Mouse (Mus musculus) hindbrain, embryonic 16.5 days (tissue): Measurements from ENCODE around the gene Sfpq. TPM values are rescaled to one million over a fixed set of nuclear protein-coding genes. Genes with fewer than 3 reads are reported as not detected.

Experiments
- ATAC-seq: fragments of 200-750 bp; cut with Nextera tagmentation; 2 replicates; pipeline ENCODE4 v1.8.0; 2017; ENCODE audit warnings: moderate TSS enrichment, moderate library complexity
- H3K27ac ChIP-seq: fragments of 300-500 bp; sonication (generic); 2 replicates; pipeline ENCODE4 v1.5.1; 2014; ENCODE audit warnings: low read depth, mild to moderate bottlenecking, control low read depth, low read length, moderate library complexity
- H3K27me3 ChIP-seq: fragments of 300-500 bp; sonication (generic); replicated peaks from 2 replicates; pipeline ENCODE4 v1.6.1; 2014; ENCODE audit warnings: low read length; ENCODE audit not compliant: control insufficient read depth, insufficient read depth
- H3K36me3 ChIP-seq: fragments of 300-500 bp; sonication (generic); 2 replicates; pipeline ENCODE4 v1.6.1; 2014; ENCODE audit warnings: mild to moderate bottlenecking, low read length, moderate library complexity, mixed read lengths; ENCODE audit not compliant: control insufficient read depth, insufficient read depth
- H3K4me1 ChIP-seq: fragments of 300-500 bp; sonication (generic); 2 replicates; pipeline ENCODE4 v1.6.1; 2014; ENCODE audit warnings: low read depth, low read length; ENCODE audit not compliant: control insufficient read depth, insufficient read depth
- H3K4me2 ChIP-seq: fragments of 300-500 bp; sonication (generic); 2 replicates; pipeline ENCODE4 v1.6.1; 2014; ENCODE audit warnings: mild to moderate bottlenecking, low read length, control low read depth, moderate library complexity
- H3K4me3 ChIP-seq: fragments of 300-500 bp; sonication (generic); 2 replicates; pipeline ENCODE4 v1.5.1; 2014; ENCODE audit warnings: mild to moderate bottlenecking, low read length, control low read depth, moderate library complexity
- H3K9ac ChIP-seq: fragments of 300-500 bp; sonication (generic); 2 replicates; pipeline ENCODE4 v1.6.1; 2014; ENCODE audit warnings: low read depth, mild to moderate bottlenecking, control low read depth, low read length, moderate library complexity
- H3K9me3 ChIP-seq: fragments of 300-500 bp; sonication (generic); 2 replicates; pipeline ENCODE4 v1.6.1; 2014; ENCODE audit warnings: mild to moderate bottlenecking, low read length, moderate library complexity; ENCODE audit not compliant: control insufficient read depth
- WGBS: fragments of 180-500 bp; shearing (Covaris S2); extraction: QIAGEN DNeasy Blood & Tissue Kit; methylation state at CpG from one replicate; pipeline ENCODE4 v1.1.7; 2014; 5-methylcytosine and 5-hydroxymethylcytosine counted together
- polyA plus RNA-seq: library from polyadenylated mRNA; unstranded; fragments of >200 nt; fragmentation: Nextera tagmentation; extraction: Ambion mirVana; gene quantifications from 2 replicates; pipeline ENCODE4 v1.2.1, GENCODE M21; 2015

Gene Sfpq
- polyA plus RNA-seq, 1 experiment from 2014 or later: 46.2 TPM

DNA sequence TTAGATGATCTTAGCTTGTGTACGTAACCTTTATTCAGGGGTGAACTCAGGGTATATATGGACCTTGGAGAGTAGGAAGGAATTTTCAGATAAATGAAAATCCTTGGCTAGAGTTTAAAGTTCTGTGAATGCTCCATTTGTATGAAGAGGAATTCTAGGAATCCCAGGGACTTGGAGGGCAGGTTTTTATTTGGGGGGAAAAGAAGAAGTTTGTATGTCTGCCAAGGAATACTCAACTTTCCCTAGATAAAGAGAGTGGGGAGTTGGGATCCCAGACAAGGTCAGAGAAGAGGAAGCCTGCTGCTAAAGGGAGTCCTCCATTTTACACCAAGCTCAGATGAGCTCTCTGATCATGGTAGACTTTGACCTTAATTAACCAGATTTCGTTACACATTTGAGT, 62.0 kb downstream of the Sfpq start:
- ATAC-seq: no peak
- Histone ChIP-seq H3K27ac (no peak overlapping the region), H3K9ac (no peak overlapping the region), H3K27me3 (no peaks in the 10 kb centered on the region), H3K4me1 (peaks cover 10% of the 10 kb centered on the region), H3K36me3 (no peaks in the 10 kb centered on the region), H3K9me3 (no peaks in the 10 kb centered on the region), H3K4me3 (no peak overlapping the region), H3K4me2 (no peak overlapping the region)
- WGBS: 97% methylated on average over 2 of the region's 2 CpGs

- 85% methylated on average over 1 of the region's 1 CpGs for WGBS
- no peak for ATAC-seq
- H3K9me3 ChIP-seq: no peaks in the 10 kb centered on the region
- no peak overlapping the region for H3K4me3 ChIP-seq
- no peaks in the 10 kb centered on the region for H3K27me3 ChIP-seq
- peaks cover 6% of the 10 kb centered on the region; the same call in 1 of the 2 replicates for H3K36me3 ChIP-seq
- H3K4me1 ChIP-seq: no peaks in the 10 kb centered on the region
- H3K4me2 ChIP-seq: no peak overlapping the region
- H3K9ac ChIP-seq: no peak overlapping the region
- no peak overlapping the region for H3K27ac ChIP-seq
Observed at GRCm38 (mm10) chr4:127085761-127086160, 64.6 kb downstream of the Sfpq start.

Other genes with a start within 250 kb of the Sfpq start
- 23.2 and 25.5 TPM in 2 replicates for gene Zmym4, start 53.2 kb upstream of the Sfpq start, polyA plus RNA-seq
- gene Zmym1, start 39.8 kb downstream of the Sfpq start, polyA plus RNA-seq: 24.5 and 28.4 TPM in 2 replicates
- gene Zmym6, start 56.1 kb downstream of the Sfpq start, polyA plus RNA-seq: 30.6 and 35.0 TPM in 2 replicates
- gene Tmem35b, start 102.4 kb downstream of the Sfpq start, polyA plus RNA-seq: 16.9 and 17.5 TPM in 2 replicates
- 21.0 and 22.3 TPM in 2 replicates for gene Dlgap3, start 147.9 kb downstream of the Sfpq start, polyA plus RNA-seq
- gene Smim12, start 222.5 kb downstream of the Sfpq start, polyA plus RNA-seq: 61.4 and 61.6 TPM in 2 replicates